Mouse (Mus musculus): ENCODE results near the gene Gnptab.

DNA sequence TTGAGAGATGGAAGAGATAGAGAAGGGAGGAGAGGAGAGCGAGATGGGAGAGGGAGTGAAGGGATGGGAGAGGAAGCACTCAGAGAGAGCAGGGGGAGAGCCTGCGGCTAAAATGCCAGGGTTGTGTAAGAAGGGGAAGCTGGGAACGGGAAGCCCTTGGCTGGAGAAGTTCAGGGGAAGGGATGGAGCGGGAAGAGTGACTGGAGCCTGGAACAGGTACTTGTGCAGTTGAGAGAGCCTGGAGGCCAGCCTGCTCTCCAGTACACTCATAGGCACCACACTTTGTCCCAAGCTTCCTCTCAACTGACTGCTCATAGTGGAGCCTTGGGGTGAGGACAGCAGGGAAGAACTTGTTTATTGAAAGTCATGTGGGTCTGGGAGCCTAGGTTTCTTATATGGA is 4.5 kb downstream of the Gnptab start:
- TF ChIP-seq CTCF (conservative IDR thresholded peaks at IDR 0.05; ENCODE audit: insufficient read depth, insufficient read length, low read depth, low read length) (no peak), POLR2A (IDR thresholded peaks at IDR 0.05; ENCODE audit: low read depth, low read length) (no peak)
